In genomic region chr2:159994490-159994889, GRCm38 (mm10) we compare ENCODE assay signal across 22 mouse cellular contexts.
DNase-seq lines count a peak whose midpoint lies in the region; ATAC-seq and TF ChIP-seq lines count a peak whose summit lies in the region.
"Had no signal": no experiment of that assay in that cellular context is flagged by ENCODE, and none has a peak within 500 bp of the region (broad histone marks: within the 10 kb centered on the region; RNA-seq: fewer than 3 reads in every experiment).

No protein-coding gene starts in this region.

- no peaks in the 10 kb centered on the region for H3K27me3 ChIP-seq in kidney, embryonic 15.5 days
- 0 out of 2 replicates have a peak, but pooled peaks cover 3% of the 10 kb centered on the region for H3K27me3 ChIP-seq in kidney, postnatal 0 days (ENCODE audit: insufficient read depth, low read length)
- H3K27me3 ChIP-seq: embryonic facial prominence, embryonic 13.5 days; embryonic facial prominence, embryonic 15.5 days had no signal

- no peak for TF ChIP-seq CTCF in kidney, postnatal 0 days (IDR thresholded peaks at IDR 0.05; ENCODE audit: low read depth)

- H3K27ac ChIP-seq in kidney, embryonic 15.5 days, result no peak overlapping the region
- H3K27ac ChIP-seq in kidney, postnatal 0 days, result no peak overlapping the region
- H3K27ac ChIP-seq: embryonic facial prominence, embryonic 13.5 days; embryonic facial prominence, embryonic 15.5 days; forebrain, embryonic 10.5 days; forebrain, embryonic 12.5 days had no signal

- H3K9me3 ChIP-seq in kidney, embryonic 15.5 days (replicated peaks), result no peaks in the 10 kb centered on the region
- H3K9me3 ChIP-seq in kidney, postnatal 0 days (replicated peaks; ENCODE audit: low read length), result no peaks in the 10 kb centered on the region
- H3K9me3 ChIP-seq: embryonic facial prominence, embryonic 13.5 days; embryonic facial prominence, embryonic 15.5 days; forebrain, embryonic 10.5 days; forebrain, embryonic 12.5 days had no signal

- no peak overlapping the region for H3K4me3 ChIP-seq in kidney, embryonic 15.5 days (replicated peaks)
- H3K4me3 ChIP-seq in kidney, postnatal 0 days (replicated peaks; ENCODE audit: low read depth, low read length), result no peak overlapping the region
- H3K4me3 ChIP-seq: embryonic facial prominence, embryonic 13.5 days; embryonic facial prominence, embryonic 15.5 days; erythroblast, embryonic 14.5 days; forebrain, embryonic 10.5 days; forebrain, embryonic 12.5 days had no signal

- 31% methylated on average over 3 of the region's 3 CpGs for WGBS in kidney, embryonic 15.5 days
- WGBS in kidney, postnatal 0 days, result 38% methylated on average over 3 of the region's 3 CpGs

- H3K36me3 ChIP-seq in kidney, embryonic 15.5 days, result no peaks in the 10 kb centered on the region
- H3K36me3 ChIP-seq in kidney, postnatal 0 days (ENCODE audit: insufficient read depth, low read length), result no peaks in the 10 kb centered on the region
- H3K36me3 ChIP-seq: embryonic facial prominence, embryonic 13.5 days; embryonic facial prominence, embryonic 15.5 days; forebrain, embryonic 10.5 days; forebrain, embryonic 12.5 days had no signal

- no peak overlapping the region for H3K9ac ChIP-seq in kidney, embryonic 15.5 days
- no peak overlapping the region for H3K9ac ChIP-seq in kidney, postnatal 0 days (ENCODE audit: low read depth, low read length)
- H3K9ac ChIP-seq: embryonic facial prominence, embryonic 13.5 days; embryonic facial prominence, embryonic 15.5 days; forebrain, embryonic 12.5 days had no signal

- DNase-seq in kidney, postnatal 10 days, result no peak
- DNase-seq in kidney, postnatal 0 days (ENCODE audit: low spot score), result peak; percentile 19
- no peak for DNase-seq in kidney, adult 9 months
- peak; percentile 27 for DNase-seq in forelimb bud, embryonic 11.5 days (ENCODE audit: low read depth, low spot score)
- DNase-seq in right cerebral cortex, adult 2 months (ENCODE audit: low spot score in 2 of 2), result no peak
- DNase-seq: adrenal gland, adult 2 months; adrenal gland, postnatal 10 days; adrenal gland, postnatal 25 days; cerebellum, adult 11 months; cerebellum, adult 18-20 months; cerebellum, adult 8-10 months; cerebellum, adult 9-11 months; cerebellum, postnatal 14 days; cerebellum, postnatal 36 days; embryo, embryonic 11 days had no signal

- peak; percentile 66 for ATAC-seq in kidney, embryonic 15.5 days (replicated peaks; ENCODE audit: low FRiP score)
- no peak for ATAC-seq in kidney, postnatal 0 days (replicated peaks; ENCODE audit: low FRiP score, low read depth)
- ATAC-seq: forebrain, embryonic 14.5 days had no signal

- peaks cover 15% of the 10 kb centered on the region for H3K4me1 ChIP-seq in kidney, embryonic 15.5 days
- no peaks in the 10 kb centered on the region for H3K4me1 ChIP-seq in kidney, postnatal 0 days (replicated peaks; ENCODE audit: insufficient read depth, low read length)
- H3K4me1 ChIP-seq: embryonic facial prominence, embryonic 13.5 days; embryonic facial prominence, embryonic 15.5 days; forebrain, embryonic 10.5 days; forebrain, embryonic 12.5 days had no signal

- H3K4me2 ChIP-seq in kidney, embryonic 15.5 days, result no peak overlapping the region
- no peak overlapping the region for H3K4me2 ChIP-seq in kidney, postnatal 0 days (ENCODE audit: low read length)
- H3K4me2 ChIP-seq: embryonic facial prominence, embryonic 13.5 days; embryonic facial prominence, embryonic 15.5 days; forebrain, embryonic 12.5 days had no signal

Comparison
In these comparisons a context has a peak if more than half of its experiments do, and no peak if none do; other contexts are left out.
1. DNase-seq: peak in kidney, postnatal 0 days (single experiment) and forelimb bud, embryonic 11.5 days (single experiment); none in kidney, postnatal 10 days (single experiment), kidney, adult 9 months (single experiment) and right cerebral cortex, adult 2 months (0 of 2).